Mouse (Mus musculus) heart, postnatal 0 days (tissue): ENCODE measurements around the gene Ctf2.

Source experiments
- CTCF ChIP-seq: IDR thresholded peaks from 2 replicates; pipeline ENCODE4 v1.5.1; 2016; ENCODE audit warnings: antibody characterized with exemption, control low read depth, low read depth
- EP300 ChIP-seq: IDR thresholded peaks from 2 replicates; pipeline ENCODE4 v1.6.1; 2016; ENCODE audit warnings: antibody characterized with exemption, low read depth

DNA sequence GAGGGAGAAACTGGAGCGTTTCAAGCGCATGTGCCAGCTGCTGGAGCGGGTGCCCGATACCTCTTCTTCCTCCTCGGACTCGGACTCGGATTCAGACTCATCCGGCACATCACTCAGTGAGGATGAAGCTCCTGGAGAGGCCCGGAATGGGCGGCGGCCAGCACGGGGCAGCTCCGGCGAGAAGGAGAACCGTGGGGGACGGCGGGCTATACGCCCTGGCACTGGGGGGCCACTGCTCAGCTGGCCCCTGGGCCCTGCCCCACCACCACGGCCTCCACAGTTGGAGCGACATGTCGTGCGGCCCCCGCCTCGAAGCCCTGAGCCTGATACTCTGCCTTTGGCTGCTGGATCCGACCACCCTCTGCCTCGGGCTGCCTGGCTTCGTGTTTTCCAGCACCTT lies 20.1 kb upstream of the Ctf2 start:
- TF ChIP-seq CTCF (no peak), EP300 (no peak)
